Mouse (Mus musculus) thymus, postnatal 14 days (tissue): ENCODE measurements around the gene Gm8206.
A peak's percentile ranks its signal among the peaks of the same experiment; 100 is the strongest.
"Not testable (repeated sequence)": the region's sequence is repeated elsewhere in the genome, so short reads cannot be mapped to it uniquely, and the experiment has no call there.

ENCODE experiments used
- DNase-seq: peaks from one replicate; pipeline ENCODE4 v3.0.0; 2021

The Gm8206 gene

GRCm38 (mm10) chr14:6093842-6094241 lies at the start of gene Gm8206:
Gm8206 (minus strand) TSS chr14:6093942.
- not testable (repeated sequence) for DNase-seq

DNA sequence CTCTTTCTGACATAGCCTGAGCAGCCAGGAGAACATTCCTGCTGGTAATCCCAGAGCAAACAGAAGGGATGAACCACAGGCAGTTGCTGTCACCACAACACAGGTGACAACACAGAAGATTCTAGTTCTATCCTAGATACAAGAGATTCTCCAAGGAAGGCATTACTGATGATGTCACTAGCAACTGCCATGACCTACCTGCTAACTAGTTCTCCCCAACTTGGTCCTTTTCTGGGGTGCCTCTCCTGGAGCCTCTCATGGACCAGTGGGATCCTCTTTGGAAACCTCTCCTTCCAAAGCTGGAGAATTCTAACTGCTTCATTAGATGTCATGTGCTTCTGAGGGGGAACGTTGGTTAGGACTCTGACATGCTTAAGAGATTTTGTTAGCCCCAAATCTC lies 32.0 kb upstream of the Gm8206 start, which contains the start of gene Gm3476:
Gm3476 (minus strand) TSS at position 101 of the 400 bp plus-strand sequence.
- DNase-seq = not testable (repeated sequence)

GRCm38 (mm10) chr14:6108272-6108925 lies 14.7 kb upstream of the Gm8206 start, which contains the start of gene Gm3468:
Gm3468 (minus strand) TSS chr14:6108665.
- peak; percentile 54 for DNase-seq

DNA sequence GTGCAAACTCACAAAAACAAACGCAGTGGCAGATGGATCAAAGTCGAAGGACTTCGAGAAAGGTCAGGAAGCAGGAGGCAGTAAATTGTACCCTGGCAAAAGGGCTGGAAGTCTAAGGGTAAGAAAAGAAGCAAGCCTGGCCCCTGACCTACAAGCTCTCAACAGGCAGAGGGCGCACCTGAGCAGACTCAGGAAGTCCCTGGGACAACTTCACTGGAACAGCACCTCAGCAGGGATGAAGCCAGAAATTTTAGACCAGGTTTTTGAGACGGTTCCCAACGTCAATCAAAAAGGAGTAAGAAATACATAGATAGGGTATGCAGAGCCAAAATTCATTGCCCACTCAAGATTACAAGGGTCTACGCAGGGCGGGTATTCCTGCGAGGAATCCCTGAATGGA lies 13.8 kb upstream of the Gm8206 start:
- not testable (repeated sequence) for DNase-seq

DNA sequence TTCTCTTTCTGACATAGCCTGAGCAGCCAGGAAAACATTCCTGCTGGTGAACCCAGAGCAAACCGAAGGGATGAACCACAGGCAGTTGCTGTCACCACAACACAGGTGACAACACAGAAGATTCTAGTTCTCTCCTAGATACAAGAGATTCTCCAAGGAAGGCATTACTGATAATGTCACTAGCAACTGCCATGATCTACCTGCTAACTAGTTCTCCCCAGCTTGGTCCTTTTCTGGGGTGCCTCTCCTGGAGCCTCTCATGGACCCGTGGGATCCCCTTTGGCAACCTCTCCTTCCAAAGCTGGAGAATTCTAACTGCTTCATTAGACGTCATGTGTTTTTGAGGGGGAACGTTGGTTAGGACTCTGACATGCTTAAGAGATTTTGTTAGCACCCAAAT lies 35.6 kb downstream of the Gm8206 start, which contains the start of gene Gm6337:
Gm6337 (minus strand) TSS at position 101 of the 400 bp plus-strand sequence.
- DNase-seq = not testable (repeated sequence)

- DNase-seq = peak; percentile 3
These were observed 106.6 kb downstream of the Gm8206 start for GRCm38 (mm10) chr14:5987136-5987535.

DNA sequence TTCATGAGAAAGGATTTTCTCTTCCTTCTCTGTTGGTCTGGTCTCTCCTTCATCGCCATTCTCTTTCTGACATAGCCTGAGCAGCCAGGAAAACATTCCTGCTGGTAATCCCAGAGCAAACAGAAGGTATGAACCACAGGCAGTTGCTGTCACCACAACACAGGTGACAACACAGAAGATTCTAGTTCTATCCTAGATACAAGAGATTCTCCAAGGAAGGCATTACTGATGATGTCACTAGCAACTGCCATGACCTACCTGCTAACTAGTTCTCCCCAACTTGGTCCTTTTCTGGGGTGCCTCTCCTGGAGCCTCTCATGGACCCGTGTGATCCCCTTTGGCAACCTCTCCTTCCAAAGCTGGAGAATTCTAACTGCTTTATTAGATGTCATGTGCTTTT lies 114.7 kb downstream of the Gm8206 start, which contains the start of gene Gm3453:
Gm3453 (minus strand) TSS at position 101 of the 400 bp plus-strand sequence.
- not testable (repeated sequence) for DNase-seq
